14 mouse cellular contexts compared by ENCODE assay signal in the genomic region with DNA sequence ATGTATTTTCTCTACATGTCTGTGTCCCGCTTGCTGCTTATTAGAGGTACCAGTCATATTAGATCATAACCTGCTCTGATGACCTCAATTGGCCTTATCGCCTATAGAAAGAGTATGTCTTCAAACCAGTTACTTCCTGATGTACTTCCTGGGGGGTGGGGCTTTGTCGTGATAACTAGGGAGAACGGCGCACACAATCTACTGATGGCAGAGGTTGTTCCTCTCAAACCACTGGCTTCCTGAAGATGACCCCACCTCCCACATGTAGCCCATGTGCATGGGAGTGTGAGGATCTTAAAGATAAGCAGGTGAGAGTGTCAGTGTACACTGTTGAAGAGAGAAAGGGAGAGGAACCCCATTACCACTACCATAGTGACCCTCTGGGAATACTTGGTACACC.
"Had no signal": no experiment of that assay in that cellular context is flagged by ENCODE, and none has a peak within 500 bp of the region (broad histone marks: within the 10 kb centered on the region; RNA-seq: fewer than 3 reads in every experiment).

No protein-coding gene starts in this region.

- H3K9me3 ChIP-seq: limb, embryonic 13.5 days; liver, embryonic 13.5 days; megakaryocyte, embryonic 14.5 days; midbrain, embryonic 12.5 days had no signal

- H3K9ac ChIP-seq: limb, embryonic 13.5 days; liver, embryonic 13.5 days; midbrain, embryonic 12.5 days had no signal

- H3K36me3 ChIP-seq: limb, embryonic 13.5 days; liver, embryonic 13.5 days; midbrain, embryonic 12.5 days had no signal

- DNase-seq: kidney, adult 11 months; kidney, adult 9 months; kidney, postnatal 36 days; liver, embryonic 13.5 days; lung, adult 2 months; lung, postnatal 36 days had no signal

- H3K27ac ChIP-seq: kidney, postnatal 0 days; layer of hippocampus, adult 2 months; limb, embryonic 13.5 days; liver, embryonic 13.5 days; midbrain, embryonic 12.5 days; stomach, postnatal 0 days had no signal

- ATAC-seq: lung, postnatal 0 days; midbrain, embryonic 16.5 days had no signal

- H3K27me3 ChIP-seq: limb, embryonic 13.5 days; liver, embryonic 13.5 days; midbrain, embryonic 12.5 days had no signal

- H3K4me1 ChIP-seq: midbrain, embryonic 12.5 days had no signal

- H3K4me3 ChIP-seq: layer of hippocampus, adult 2 months; limb, embryonic 13.5 days; liver, embryonic 13.5 days; megakaryocyte, embryonic 14.5 days; midbrain, embryonic 12.5 days had no signal

- H3K4me2 ChIP-seq: limb, embryonic 13.5 days; liver, embryonic 13.5 days; midbrain, embryonic 12.5 days had no signal
